Mouse (Mus musculus) cerebellum, adult 2 months (tissue): Measurements from ENCODE around the gene Mgea5.

Experiments used
- CTCF ChIP-seq: fragments of 200-500 bp; IDR thresholded peaks from 2 replicates; pipeline ENCODE4 v1.5.1; 2011; ENCODE audit warnings: low read depth, mild to moderate bottlenecking, control low read depth, low read length, moderate library complexity, borderline replicate concordance; ENCODE audit not compliant: insufficient read depth
- POLR2A ChIP-seq: fragments of 200-500 bp; IDR thresholded peaks from 2 replicates; pipeline ENCODE4 v1.6.1; 2011; ENCODE audit warnings: low read length, control low read depth, borderline replicate concordance; ENCODE audit not compliant: insufficient read depth

- no peak for TF ChIP-seq CTCF
- no peak for TF ChIP-seq POLR2A
Observed at GRCm38 (mm10) chr19:45807732-45808131, 24.1 kb upstream of the Mgea5 start.
